Mouse (Mus musculus) limb, embryonic 15.5 days (tissue): ENCODE measurements around the gene Sept4. TPM values are rescaled to one million over a fixed set of nuclear protein-coding genes. Genes with fewer than 3 reads are reported as not detected.

ENCODE experiments used
- ATAC-seq: fragments of 200-750 bp; cut with Nextera tagmentation; 2 replicates; pipeline ENCODE4 v1.8.0; 2017; ENCODE audit warnings: low read depth, moderate TSS enrichment; ENCODE audit not compliant: insufficient number of reproducible peaks, low FRiP score, low TSS enrichment
- H3K27ac ChIP-seq: fragments of 300-500 bp; sonication (generic); 2 replicates; pipeline ENCODE4 v1.5.1; 2015; ENCODE audit warnings: moderate library complexity, mild to moderate bottlenecking, inconsistent platforms
- H3K27me3 ChIP-seq: fragments of 300-500 bp; sonication (generic); 2 replicates; pipeline ENCODE4 v1.6.1; 2015; ENCODE audit warnings: inconsistent platforms
- H3K36me3 ChIP-seq: fragments of 300-500 bp; sonication (generic); 2 replicates; pipeline ENCODE4 v1.6.1; 2015; ENCODE audit warnings: inconsistent platforms
- H3K4me1 ChIP-seq: fragments of 300-500 bp; sonication (generic); 2 replicates; pipeline ENCODE4 v1.6.1; 2015; ENCODE audit warnings: inconsistent platforms
- H3K4me2 ChIP-seq: fragments of 300-500 bp; sonication (generic); 2 replicates; pipeline ENCODE4 v1.6.1; 2015; ENCODE audit warnings: mild to moderate bottlenecking, inconsistent platforms
- H3K4me3 ChIP-seq: fragments of 300-500 bp; sonication (generic); 2 replicates; pipeline ENCODE4 v1.5.1; 2015; ENCODE audit warnings: mild to moderate bottlenecking, inconsistent platforms
- H3K9ac ChIP-seq: fragments of 300-500 bp; sonication (generic); 2 replicates; pipeline ENCODE4 v1.6.1; 2015; ENCODE audit warnings: inconsistent platforms
- H3K9me3 ChIP-seq: fragments of 300-500 bp; sonication (generic); 2 replicates; pipeline ENCODE4 v1.6.1; 2016; ENCODE audit warnings: inconsistent platforms
- WGBS: fragments of 180-500 bp; shearing (Covaris S2); methylation state at CpG from one replicate; pipeline ENCODE4 v1.1.7; 2015; 5-methylcytosine and 5-hydroxymethylcytosine counted together
- polyA plus RNA-seq: library from polyadenylated mRNA; unstranded; fragments of >200 nt; fragmentation: Nextera tagmentation; extraction: Ambion mirVana; gene quantifications from 2 replicates; pipeline ENCODE4 v1.2.1, GENCODE M21; 2015

The Sept4 gene
- polyA plus RNA-seq, result 25.5 and 46.6 TPM in 2 replicates

- no peak within 1 kb of the TSS for H3K4me3 ChIP-seq
- ATAC-seq, result no peak
- no peaks in the 10 kb centered on the region for H3K9me3 ChIP-seq
- H3K4me1 ChIP-seq, result peaks cover 3% of the 10 kb centered on the region; the same call in 1 of the 2 replicates
- no peak within 1 kb of the TSS for H3K9ac ChIP-seq
- H3K27me3 ChIP-seq, result no peaks in the 10 kb centered on the region
- H3K36me3 ChIP-seq, result no peaks in the 10 kb centered on the region
- 80% methylated on average over 7 of the region's 7 CpGs for WGBS
- no peak within 1 kb of the TSS for H3K27ac ChIP-seq
- H3K4me2 ChIP-seq, result no peak within 1 kb of the TSS
These were observed at the start of gene Sept4 for GRCm38 (mm10) chr11:87568255-87568953. Gene Sept4 (plus strand): TSS chr11:87568903.

GRCm38 (mm10) chr11:87519260-87519659, 49.4 kb upstream of the Sept4 start:
- 8% methylated on average over 2 of the region's 2 CpGs for WGBS
- Histone ChIP-seq H3K9ac (no peak overlapping the region), H3K4me1 (no peaks in the 10 kb centered on the region), H3K4me2 (no peak overlapping the region), H3K27me3 (no peaks in the 10 kb centered on the region), H3K4me3 (no peak overlapping the region), H3K27ac (no peak overlapping the region), H3K9me3 (no peaks in the 10 kb centered on the region), H3K36me3 (no peaks in the 10 kb centered on the region)
- no peak for ATAC-seq

- H3K4me1 ChIP-seq, result no peaks in the 10 kb centered on the region
- 66% methylated on average over 5 of the region's 5 CpGs for WGBS
- H3K9ac ChIP-seq, result no peak overlapping the region
- no peak overlapping the region for H3K4me2 ChIP-seq
- no peaks in the 10 kb centered on the region for H3K36me3 ChIP-seq
- H3K9me3 ChIP-seq, result no peaks in the 10 kb centered on the region
- H3K4me3 ChIP-seq, result no peak overlapping the region
- ATAC-seq, result no peak
- H3K27ac ChIP-seq, result no peak overlapping the region
- no peaks in the 10 kb centered on the region for H3K27me3 ChIP-seq
These were observed 45.2 kb upstream of the Sept4 start for GRCm38 (mm10) chr11:87523466-87523865.

GRCm38 (mm10) chr11:87523967-87524366, 44.7 kb upstream of the Sept4 start:
- Histone ChIP-seq H3K9me3 (no peaks in the 10 kb centered on the region), H3K36me3 (no peaks in the 10 kb centered on the region), H3K4me2 (no peak overlapping the region), H3K4me1 (no peaks in the 10 kb centered on the region), H3K27ac (no peak overlapping the region), H3K4me3 (no peak overlapping the region), H3K9ac (no peak overlapping the region), H3K27me3 (no peaks in the 10 kb centered on the region)
- ATAC-seq, result no peak

GRCm38 (mm10) chr11:87524780-87525179, 43.9 kb upstream of the Sept4 start:
- no peak for ATAC-seq
- Histone ChIP-seq H3K36me3 (no peaks in the 10 kb centered on the region), H3K4me2 (no peak overlapping the region), H3K27me3 (no peaks in the 10 kb centered on the region), H3K9ac (no peak overlapping the region), H3K4me1 (no peaks in the 10 kb centered on the region), H3K9me3 (no peaks in the 10 kb centered on the region), H3K27ac (no peak overlapping the region), H3K4me3 (no peak overlapping the region)

- Histone ChIP-seq H3K27ac (no peak overlapping the region), H3K4me2 (no peak overlapping the region), H3K9me3 (no peaks in the 10 kb centered on the region), H3K4me3 (no peak overlapping the region), H3K27me3 (no peaks in the 10 kb centered on the region), H3K36me3 (no peaks in the 10 kb centered on the region), H3K9ac (no peak overlapping the region), H3K4me1 (no peaks in the 10 kb centered on the region)
- ATAC-seq, result no peak
- WGBS, result 45% methylated on average over 3 of the region's 3 CpGs
These were observed 41.3 kb upstream of the Sept4 start for GRCm38 (mm10) chr11:87527364-87527763.

- no peak for ATAC-seq
- Histone ChIP-seq H3K9me3 (no peaks in the 10 kb centered on the region), H3K27me3 (no peaks in the 10 kb centered on the region), H3K9ac (no peak overlapping the region), H3K4me2 (no peak overlapping the region), H3K4me3 (no peak overlapping the region), H3K36me3 (no peaks in the 10 kb centered on the region), H3K27ac (no peak overlapping the region), H3K4me1 (no peaks in the 10 kb centered on the region)
- 44% methylated on average over 4 of the region's 4 CpGs for WGBS
These were observed 40.7 kb upstream of the Sept4 start for GRCm38 (mm10) chr11:87527990-87528389.

- Histone ChIP-seq H3K4me1 (no peaks in the 10 kb centered on the region), H3K27ac (no peak overlapping the region), H3K9ac (no peak overlapping the region), H3K36me3 (no peaks in the 10 kb centered on the region), H3K9me3 (no peaks in the 10 kb centered on the region), H3K27me3 (no peaks in the 10 kb centered on the region), H3K4me2 (no peak overlapping the region), H3K4me3 (no peak overlapping the region)
- 50% methylated on average over 6 of the region's 6 CpGs for WGBS
- no peak for ATAC-seq
These were observed 37.0 kb upstream of the Sept4 start for GRCm38 (mm10) chr11:87531695-87532094.

- Histone ChIP-seq H3K4me1 (no peaks in the 10 kb centered on the region), H3K9me3 (no peaks in the 10 kb centered on the region)
- 26% methylated on average over 8 of the region's 8 CpGs for WGBS
These were observed 26.4 kb upstream of the Sept4 start for GRCm38 (mm10) chr11:87542285-87542684.

GRCm38 (mm10) chr11:87542906-87543305, 25.8 kb upstream of the Sept4 start:
- Histone ChIP-seq H3K27ac (no peak overlapping the region), H3K36me3 (no peaks in the 10 kb centered on the region), H3K9me3 (no peaks in the 10 kb centered on the region), H3K4me2 (no peak overlapping the region), H3K4me1 (no peaks in the 10 kb centered on the region), H3K27me3 (no peaks in the 10 kb centered on the region), H3K9ac (no peak overlapping the region), H3K4me3 (no peak overlapping the region)
- no peak for ATAC-seq
- WGBS, result 45% methylated on average over 3 of the region's 3 CpGs

More at GRCm38 (mm10) chr11:87542285-87542684, 26.4 kb upstream of the Sept4 start:
- Histone ChIP-seq H3K9ac (no peak overlapping the region), H3K4me2 (no peak overlapping the region), H3K27ac (no peak overlapping the region), H3K36me3 (no peaks in the 10 kb centered on the region), H3K27me3 (no peaks in the 10 kb centered on the region), H3K4me3 (no peak overlapping the region)
- ATAC-seq, result no peak

- Histone ChIP-seq H3K4me2 (no peak overlapping the region), H3K9ac (no peak overlapping the region), H3K9me3 (no peaks in the 10 kb centered on the region), H3K4me1 (no peaks in the 10 kb centered on the region), H3K27me3 (no peaks in the 10 kb centered on the region), H3K4me3 (no peak overlapping the region), H3K27ac (no peak overlapping the region), H3K36me3 (no peaks in the 10 kb centered on the region)
- WGBS, result 71% methylated on average over 4 of the region's 4 CpGs
- ATAC-seq, result no peak
These were observed 15.4 kb upstream of the Sept4 start for GRCm38 (mm10) chr11:87553342-87553741.

GRCm38 (mm10) chr11:87554386-87554785, 14.3 kb upstream of the Sept4 start:
- H3K9ac ChIP-seq, result no peak overlapping the region
- H3K27ac ChIP-seq, result 0 out of 2 replicates have a peak overlapping the region, but pooled peaks have one; percentile 24
- H3K4me1 ChIP-seq, result no peaks in the 10 kb centered on the region
- no peak for ATAC-seq
- WGBS, result 47% methylated on average over 5 of the region's 5 CpGs
- H3K27me3 ChIP-seq, result no peaks in the 10 kb centered on the region
- H3K36me3 ChIP-seq, result no peaks in the 10 kb centered on the region
- no peak overlapping the region for H3K4me3 ChIP-seq
- H3K4me2 ChIP-seq, result no peak overlapping the region
- no peaks in the 10 kb centered on the region for H3K9me3 ChIP-seq
